Mouse (Mus musculus) liver, adult (tissue): ENCODE measurements at regions not wholly inside any gene's neighbourhood (a gene's known extent, or its start where the extent isn't known, plus 50 kb on each side); places are given as distances from the start of the nearest gene placed in this dataset.

Experiments
- GATA4 ChIP-seq: IDR thresholded peaks from 2 replicates; pipeline ENCODE4 v1.6.1; 2014; ENCODE audit warnings: mild to moderate bottlenecking, low read length; ENCODE audit not compliant: insufficient replicate concordance

- no peak for TF ChIP-seq GATA4
Observed at GRCm38 (mm10) chr2:12007201-12007600, 229.5 kb downstream of the Ankrd16 start.

GRCm38 (mm10) chr2:12011441-12011840 lies 233.8 kb downstream of the Ankrd16 start:
- TF ChIP-seq GATA4, result peak; percentile 91

GRCm38 (mm10) chr2:12019607-12020006 lies 241.9 kb downstream of the Ankrd16 start:
- TF ChIP-seq GATA4, result no peak

GRCm38 (mm10) chr2:12023402-12024111 lies 245.9 kb downstream of the Ankrd16 start:
- TF ChIP-seq GATA4, result peak; percentile 76

- TF ChIP-seq GATA4, result no peak
Observed at GRCm38 (mm10) chr2:12026220-12026619, 248.5 kb downstream of the Ankrd16 start.

GRCm38 (mm10) chr2:12033518-12034322 lies 256.0 kb downstream of the Ankrd16 start:
- TF ChIP-seq GATA4, result peak; percentile 92; the same call in 1 of the 2 replicates

DNA sequence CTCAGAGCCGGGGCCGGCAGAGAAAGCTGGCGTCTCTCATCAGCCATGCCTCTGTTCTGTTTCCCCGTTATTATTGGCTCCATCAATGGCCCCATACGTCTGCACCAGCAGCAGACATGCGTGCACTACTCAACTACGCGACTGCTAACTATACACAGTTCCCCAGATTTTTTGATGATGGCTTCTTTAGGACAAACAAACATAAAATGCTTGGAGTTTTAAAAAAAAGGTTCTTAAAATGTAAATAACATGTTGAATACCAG lies 256.6 kb downstream of the Ankrd16 start:
- TF ChIP-seq GATA4, result no peak

DNA sequence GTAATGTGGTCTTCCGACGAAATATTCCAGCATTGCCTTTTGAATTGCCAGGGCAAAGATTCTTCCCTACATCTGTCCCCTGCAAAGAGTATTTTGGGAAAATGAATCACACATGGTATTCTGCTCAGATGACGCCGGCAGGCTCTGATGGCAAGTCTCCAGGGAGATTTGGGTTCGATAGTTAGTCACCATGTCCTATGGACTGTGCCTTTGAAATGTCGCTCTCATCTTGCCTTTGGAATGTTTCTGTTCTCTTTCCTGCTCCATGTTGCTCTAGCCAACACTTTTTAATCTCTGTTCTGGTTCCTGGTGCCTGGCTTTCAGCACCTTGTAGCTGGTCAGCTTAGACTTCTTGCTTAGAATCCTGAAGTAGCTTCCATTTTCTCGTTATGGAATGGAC lies 252.3 kb downstream of the Itga8 start:
- TF ChIP-seq GATA4, result no peak

DNA sequence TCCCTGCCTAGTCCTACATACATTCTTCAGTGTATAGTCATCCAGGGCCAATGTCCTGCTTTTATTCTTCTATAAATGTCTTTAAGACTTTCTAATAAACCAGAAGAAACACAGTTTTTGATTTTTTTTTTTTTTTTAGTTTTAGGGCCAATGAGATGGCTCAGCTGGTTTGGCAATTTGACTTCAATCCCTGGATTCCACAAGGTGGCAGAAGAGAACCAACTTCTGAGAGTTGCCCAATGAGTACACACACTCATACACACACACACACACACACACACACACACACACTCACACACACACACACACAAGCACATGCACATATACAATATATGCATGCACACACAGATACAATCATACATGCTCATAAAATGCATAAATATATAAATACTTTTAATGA lies 251.8 kb downstream of the Itga8 start:
- TF ChIP-seq GATA4, result no peak

DNA sequence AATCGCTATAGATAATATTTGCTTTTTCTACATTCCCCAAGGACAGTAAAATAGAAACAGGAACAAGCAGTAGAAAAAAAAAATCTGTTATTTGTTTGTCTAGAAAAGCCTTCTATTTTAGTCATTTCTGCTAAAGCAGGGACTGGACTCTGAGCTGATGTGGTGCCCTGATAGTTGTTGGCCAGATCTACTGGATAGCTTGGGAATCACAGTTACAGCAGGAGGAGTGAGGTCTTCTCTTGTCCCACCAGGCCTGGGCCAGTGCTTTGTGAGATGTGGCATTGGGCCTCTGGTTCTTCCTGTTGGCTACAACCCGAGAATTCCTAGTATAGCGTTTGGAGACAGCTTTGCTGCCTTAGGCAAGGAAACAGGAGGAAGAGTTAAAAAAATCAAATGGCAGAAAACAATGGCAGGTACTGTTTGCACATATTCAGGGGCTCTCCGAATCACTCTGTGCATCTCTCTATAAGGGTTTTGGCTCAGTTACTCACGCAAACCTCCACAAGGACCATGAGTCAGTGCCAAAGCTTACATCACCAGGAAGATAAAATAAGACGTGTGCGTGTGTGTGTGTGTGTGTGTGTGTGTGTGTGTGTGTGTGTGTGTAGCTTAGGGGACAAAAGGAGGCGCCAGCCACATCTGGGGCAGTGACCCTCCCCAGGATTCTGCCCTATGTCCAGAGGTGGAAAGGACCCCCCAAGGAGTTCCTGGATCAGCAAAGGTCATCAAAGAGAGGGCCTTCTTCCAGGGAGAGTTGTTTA lies 248.1 kb downstream of the Itga8 start:
- TF ChIP-seq GATA4, result no peak

GRCm38 (mm10) chr2:12054165-12054500 lies 247.6 kb downstream of the Itga8 start:
- no peak for TF ChIP-seq GATA4
